Mouse (Mus musculus): ENCODE measurements at regions not wholly inside any gene's neighbourhood (a gene's known extent, or its start where the extent isn't known, plus 50 kb on each side); places are given as distances from the start of the nearest gene placed in this dataset.

DNA sequence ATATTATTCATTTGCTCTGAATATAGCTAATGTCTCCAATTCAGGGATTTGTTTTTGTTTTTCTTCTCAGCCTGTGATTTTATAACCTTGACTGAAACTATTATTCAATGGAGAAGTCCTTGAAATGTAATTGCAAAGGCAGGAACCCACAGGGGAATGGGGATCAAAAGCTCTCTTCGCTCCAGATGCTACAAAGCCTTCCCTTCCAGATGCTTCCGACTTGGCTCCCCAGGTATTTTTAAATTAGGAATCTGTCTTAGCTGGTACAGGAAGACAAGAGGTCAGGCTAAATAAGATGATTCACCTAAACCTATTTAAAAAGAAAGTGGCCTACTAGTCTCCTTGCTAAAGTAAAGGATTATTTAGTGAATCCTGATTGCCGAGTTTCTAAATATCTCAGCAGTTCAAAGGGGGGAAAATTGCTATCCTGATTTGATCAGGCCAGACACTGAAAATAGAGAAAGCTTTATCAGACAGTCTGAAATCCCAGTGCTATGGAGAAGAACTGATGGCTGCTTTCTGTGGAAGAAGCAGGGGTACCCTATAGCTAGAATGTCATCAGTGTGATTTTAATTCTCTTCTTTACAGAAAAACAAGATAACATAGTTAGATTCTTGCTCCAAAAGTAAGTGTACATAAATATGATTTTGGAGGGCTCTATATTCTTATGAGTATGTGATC lies 1896.2 kb upstream of the Pcdh20 start:
- TF ChIP-seq HCFC1 (IDR thresholded peaks at IDR 0.05; ENCODE audit: borderline replicate concordance, insufficient read depth, low read length): no peak
- no peak for TF ChIP-seq ZC3H11A (IDR thresholded peaks at IDR 0.05; ENCODE audit: borderline replicate concordance, low read depth, low read length)
- no peak for TF ChIP-seq MAFK (IDR thresholded peaks at IDR 0.05; ENCODE audit: insufficient read depth, low read depth, low read length)

Data from ES-E14 (cell line).